Mouse (Mus musculus) heart, adult 2 months (tissue): Measurements from ENCODE around the gene Rtl10.

ENCODE experiments used
- CTCF ChIP-seq: fragments of 200-600 bp; IDR thresholded peaks from 2 replicates; pipeline ENCODE4 v1.8.1; 2022; ENCODE audit warnings: antibody characterized with exemption, mild to moderate bottlenecking, moderate library complexity
- POLR2A ChIP-seq: fragments of 200-500 bp; IDR thresholded peaks from 2 replicates; pipeline ENCODE4 v1.6.1; 2011; ENCODE audit warnings: mild to moderate bottlenecking, low read depth, low read length, control low read depth; ENCODE audit not compliant: insufficient read depth

- TF ChIP-seq POLR2A = no peak
- TF ChIP-seq CTCF = peak; percentile 47
Measured at GRCm38 (mm10) chr16:18518091-18518490, 19.4 kb downstream of the Rtl10 start.
